8 mouse cellular contexts compared by ENCODE assay signal in genomic region chr17:12119675-12120074, GRCm38 (mm10). TPM values are rescaled to one million over a fixed set of nuclear protein-coding genes. Genes with fewer than 3 reads are reported as not detected.
DNase-seq lines count a peak whose midpoint lies in the region; ATAC-seq and TF ChIP-seq lines count a peak whose summit lies in the region.

No protein-coding gene starts in this region.

- intact Hi-C loops in left cerebral cortex, adult 2 months (cut with DNase I): loop anchor here (2.0 kb wide), 2 partner anchors 77 to 93 kb away; no protein-coding TSS in a partner anchor

- peak; percentile 31 for DNase-seq in cerebellum, adult 11-12 months
- DNase-seq in cerebellum, adult 11 months: no peak
- DNase-seq in forebrain, embryonic 10.5 days (ENCODE audit: extremely low spot score, low spot score): peak; percentile 60
- peak; percentile 42 to 48 for DNase-seq in left cerebral cortex, adult 2 months (ENCODE audit: extremely low spot score in 1 of 2, low spot score in 2 of 2)
- DNase-seq in mesoderm, embryonic 11.5 days (ENCODE audit: low read depth, low spot score): peak; percentile 77

- H3K4me1 ChIP-seq in forebrain, embryonic 10.5 days: peaks cover 30% of the 10 kb centered on the region
- peaks cover 21% of the 10 kb centered on the region for H3K4me1 ChIP-seq in hindbrain, embryonic 16.5 days (ENCODE audit: control insufficient read depth, insufficient read depth, low read depth, low read length)
- peaks cover 15% of the 10 kb centered on the region; the same call in 1 of the 2 replicates for H3K4me1 ChIP-seq in stomach, embryonic 14.5 days (ENCODE audit: control insufficient read depth, insufficient read depth, low read length)

- peak overlapping the region; percentile 95 for H3K27ac ChIP-seq in forebrain, embryonic 10.5 days
- peak overlapping the region; percentile 91 for H3K27ac ChIP-seq in hindbrain, embryonic 16.5 days (ENCODE audit: low read depth, low read length)
- H3K27ac ChIP-seq in left cerebral cortex, adult 2 months: peak overlapping the region; percentile 94
- peak overlapping the region; percentile 81 for H3K27ac ChIP-seq in stomach, embryonic 14.5 days (ENCODE audit: low read length)

- WGBS in forebrain, embryonic 10.5 days: 0% methylated on average over 12 of the region's 12 CpGs
- under 1% methylated on average over 12 of the region's 12 CpGs for WGBS in hindbrain, embryonic 16.5 days
- WGBS in stomach, embryonic 14.5 days: 0% methylated on average over 12 of the region's 12 CpGs

- no peak for TF ChIP-seq CTCF in left cerebral cortex, adult 2 months (IDR thresholded peaks at IDR 0.05)

- H3K4me2 ChIP-seq in hindbrain, embryonic 16.5 days (ENCODE audit: low read length): peak overlapping the region; percentile 97
- peak overlapping the region; percentile 83 for H3K4me2 ChIP-seq in stomach, embryonic 14.5 days (replicated peaks; ENCODE audit: low read depth, low read length)

- H3K4me3 ChIP-seq in forebrain, embryonic 10.5 days: peak overlapping the region; percentile 75
- H3K4me3 ChIP-seq in hindbrain, embryonic 16.5 days (ENCODE audit: low read length): peak overlapping the region; percentile 72
- peak overlapping the region; percentile 68 for H3K4me3 ChIP-seq in left cerebral cortex, adult 2 months
- H3K4me3 ChIP-seq in stomach, embryonic 14.5 days (ENCODE audit: low read depth, low read length): peak overlapping the region; percentile 55

- peak overlapping the region; percentile 78 for H3K9ac ChIP-seq in hindbrain, embryonic 16.5 days (ENCODE audit: low read depth, low read length)
- H3K9ac ChIP-seq in stomach, embryonic 14.5 days (replicated peaks; ENCODE audit: low read depth, low read length): peak overlapping the region; percentile 34

- ATAC-seq in activated CD4-positive, CD25-positive, alpha-beta regulatory T cell, adult 4 months: peak; percentile 14
- peak; percentile 51 for ATAC-seq in hindbrain, embryonic 16.5 days
- ATAC-seq in stomach, embryonic 14.5 days (ENCODE audit: insufficient number of reproducible peaks, insufficient read depth, low FRiP score, low read depth): peak; percentile 24; the same call in 1 of the 2 replicates

- no peaks in the 10 kb centered on the region for H3K9me3 ChIP-seq in forebrain, embryonic 10.5 days
- no peaks in the 10 kb centered on the region for H3K9me3 ChIP-seq in hindbrain, embryonic 16.5 days (ENCODE audit: control insufficient read depth, low read length)
- H3K9me3 ChIP-seq in stomach, embryonic 14.5 days (ENCODE audit: control insufficient read depth, low read depth, low read length): no peaks in the 10 kb centered on the region

- H3K27me3 ChIP-seq in forebrain, embryonic 10.5 days (ENCODE audit: poor library complexity, severe bottlenecking): no peaks in the 10 kb centered on the region
- no peaks in the 10 kb centered on the region for H3K27me3 ChIP-seq in hindbrain, embryonic 16.5 days (replicated peaks; ENCODE audit: control insufficient read depth, insufficient read depth, low read length)
- no peaks in the 10 kb centered on the region for H3K27me3 ChIP-seq in stomach, embryonic 14.5 days (ENCODE audit: control insufficient read depth, insufficient read depth, low read length)

- H3K36me3 ChIP-seq in forebrain, embryonic 10.5 days (replicated peaks): peaks cover 18% of the 10 kb centered on the region
- peaks cover 2% of the 10 kb centered on the region for H3K36me3 ChIP-seq in hindbrain, embryonic 16.5 days (ENCODE audit: control insufficient read depth, insufficient read depth, low read length)
- no peaks in the 10 kb centered on the region for H3K36me3 ChIP-seq in stomach, embryonic 14.5 days (ENCODE audit: control insufficient read depth, insufficient read depth, low read length)

RNA-seq across cellular contexts. Expression of gene Agpat4, which starts 1.2 kb away (rescaled TPM):
- polyA plus RNA-seq in activated CD4-positive, CD25-positive, alpha-beta regulatory T cell, adult 4 months (2017; shearing (Covaris generic)): 10 to 100 TPM; 15.7 to 24.8 TPM
- polyA plus RNA-seq in forebrain, embryonic 10.5 days (2016; fragmentation: Nextera tagmentation; extraction: Ambion mirVana): 42.2 and 44.7 TPM in 2 replicates
- polyA plus RNA-seq in hindbrain, embryonic 16.5 days (2015; fragmentation: Nextera tagmentation; extraction: Ambion mirVana): 65.2 and 71.2 TPM in 2 replicates
- 10 to 100 TPM; 55.8 to 59.3 TPM for total RNA-seq in left cerebral cortex, adult 2 months (2021)
- polyA plus RNA-seq in stomach, embryonic 14.5 days (2014; fragmentation: Nextera tagmentation; extraction: Ambion mirVana): 27.7 and 28.3 TPM in 2 replicates
